Mouse (Mus musculus) kidney, embryonic 14.5 days (tissue): ENCODE measurements around the gene Rcn1. TPM values are rescaled to one million over a fixed set of nuclear protein-coding genes. Genes with fewer than 3 reads are reported as not detected.

Experiments used
- ATAC-seq: fragments of 200-750 bp; cut with Nextera tagmentation; 2 replicates; pipeline ENCODE4 v1.8.0; 2017; ENCODE audit warnings: moderate number of reproducible peaks, mild to moderate bottlenecking, moderate TSS enrichment, moderate library complexity; ENCODE audit not compliant: low FRiP score, low TSS enrichment
- H3K27ac ChIP-seq: fragments of 300-500 bp; sonication (generic); 2 replicates; pipeline ENCODE4 v1.5.1; 2014; ENCODE audit warnings: low read depth, mild to moderate bottlenecking, low read length, moderate library complexity, mixed read lengths
- H3K27me3 ChIP-seq: fragments of 300-500 bp; sonication (generic); 2 replicates; pipeline ENCODE4 v1.6.1; 2014; ENCODE audit warnings: mild to moderate bottlenecking, low read length; ENCODE audit not compliant: control insufficient read depth, insufficient read depth
- H3K36me3 ChIP-seq: fragments of 300-500 bp; sonication (generic); 2 replicates; pipeline ENCODE4 v1.6.1; 2014; ENCODE audit warnings: low read length, mixed read lengths; ENCODE audit not compliant: control insufficient read depth, insufficient read depth
- H3K4me1 ChIP-seq: fragments of 300-500 bp; sonication (generic); 2 replicates; pipeline ENCODE4 v1.6.1; 2014; ENCODE audit warnings: low read length, mixed read lengths; ENCODE audit not compliant: control insufficient read depth, insufficient read depth
- H3K4me2 ChIP-seq: fragments of 300-500 bp; sonication (generic); replicated peaks from 2 replicates; pipeline ENCODE4 v1.6.1; 2014; ENCODE audit warnings: low read depth, mild to moderate bottlenecking, low read length
- H3K4me3 ChIP-seq: fragments of 300-500 bp; sonication (generic); 2 replicates; pipeline ENCODE4 v1.5.1; 2014; ENCODE audit warnings: mild to moderate bottlenecking, low read length
- H3K9ac ChIP-seq: fragments of 300-500 bp; sonication (generic); 2 replicates; pipeline ENCODE4 v1.6.1; 2014; ENCODE audit warnings: low read depth, mild to moderate bottlenecking, low read length, moderate library complexity
- H3K9me3 ChIP-seq: fragments of 300-500 bp; sonication (generic); 2 replicates; pipeline ENCODE4 v1.6.1; 2016; ENCODE audit warnings: low read length; ENCODE audit not compliant: control insufficient read depth
- WGBS: fragments of 180-500 bp; shearing (Covaris S2); extraction: QIAGEN DNeasy Blood & Tissue Kit; methylation state at CpG from one replicate; pipeline ENCODE4 v1.1.7; 2014; 5-methylcytosine and 5-hydroxymethylcytosine counted together
- polyA plus RNA-seq: library from polyadenylated mRNA; unstranded; fragments of >200 nt; fragmentation: Nextera tagmentation; extraction: Ambion mirVana; gene quantifications from 2 replicates; pipeline ENCODE4 v1.2.1, GENCODE M21; 2014

Gene Rcn1
- polyA plus RNA-seq, 1 experiment from 2014 or later: 114 TPM

- H3K27ac ChIP-seq: peak overlapping the region; percentile 37; the same call in 1 of the 2 replicates
- peaks cover 13% of the 10 kb centered on the region for H3K4me1 ChIP-seq
- no peak overlapping the region for H3K9ac ChIP-seq
- H3K4me2 ChIP-seq: no peak overlapping the region
- H3K27me3 ChIP-seq: no peaks in the 10 kb centered on the region
- 24% methylated on average over 8 of the region's 8 CpGs for WGBS
- no peaks in the 10 kb centered on the region for H3K36me3 ChIP-seq
- no peak for ATAC-seq
- no peak overlapping the region for H3K4me3 ChIP-seq
- H3K9me3 ChIP-seq: no peaks in the 10 kb centered on the region
Measured at GRCm38 (mm10) chr2:105337171-105337875, 61.8 kb downstream of the Rcn1 start.

GRCm38 (mm10) chr2:105336314-105337027, 62.6 kb downstream of the Rcn1 start:
- H3K27ac ChIP-seq: peak overlapping the region; percentile 61; the same call in 1 of the 2 replicates
- ATAC-seq: peak; percentile 84; the same call in 1 of the 2 replicates
- no peak overlapping the region for H3K4me3 ChIP-seq
- H3K9ac ChIP-seq: 0 out of 2 replicates have a peak overlapping the region, but pooled peaks have one; percentile 18
- H3K4me1 ChIP-seq: peaks cover 13% of the 10 kb centered on the region
- H3K27me3 ChIP-seq: no peaks in the 10 kb centered on the region
- H3K9me3 ChIP-seq: no peaks in the 10 kb centered on the region
- peak overlapping the region; percentile 22 for H3K4me2 ChIP-seq
- WGBS: 6% methylated on average over 12 of the region's 12 CpGs
- H3K36me3 ChIP-seq: no peaks in the 10 kb centered on the region

Other genes with a start within 250 kb of the Rcn1 start
- 0.89 and 1.4 TPM in 2 replicates for gene Them7, start 175.0 kb downstream of the Rcn1 start, polyA plus RNA-seq